Comparison of ENCODE assay signal across 47 mouse cellular contexts in the genomic region with DNA sequence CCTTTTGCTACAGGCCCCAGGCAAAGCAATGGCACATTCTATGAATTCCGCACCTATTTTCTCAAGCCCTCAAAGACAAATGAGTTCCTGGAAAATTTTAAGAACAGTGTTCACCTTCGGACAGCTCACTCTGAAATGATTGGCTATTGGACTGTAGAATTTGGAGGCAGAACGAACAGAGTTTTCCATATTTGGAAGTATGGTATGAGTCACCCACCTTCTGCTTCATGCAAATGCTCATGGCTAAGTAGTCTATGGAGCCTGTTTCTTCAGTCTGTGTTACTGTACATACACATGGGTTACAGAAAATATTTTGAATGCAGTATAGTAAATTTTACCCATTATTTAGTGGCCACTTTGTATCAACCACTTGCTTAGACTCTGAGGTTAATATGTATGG. TPM values are rescaled to one million over a fixed set of nuclear protein-coding genes. Genes with fewer than 3 reads are reported as not detected.
"Had no signal": no experiment of that assay in that cellular context is flagged by ENCODE, and none has a peak within 500 bp of the region (broad histone marks: within the 10 kb centered on the region; RNA-seq: fewer than 3 reads in every experiment).

No protein-coding gene starts in this region.

- H3K4me3 ChIP-seq: limb, embryonic 10.5 days; limb, embryonic 12.5 days; limb, embryonic 13.5 days; limb, embryonic 15.5 days; liver, embryonic 12.5 days; liver, embryonic 13.5 days; liver, embryonic 15.5 days; lung, embryonic 15.5 days; megakaryocyte, embryonic 14.5 days; midbrain, embryonic 10.5 days; midbrain, embryonic 12.5 days; midbrain, embryonic 13.5 days; midbrain, embryonic 15.5 days; myocyte; neural tube, embryonic 12.5 days had no signal

- ATAC-seq: liver, embryonic 12.5 days; liver, postnatal 0 days; lung, postnatal 0 days; midbrain, embryonic 13.5 days; midbrain, embryonic 15.5 days; midbrain, embryonic 16.5 days had no signal

- H3K27ac ChIP-seq: limb, embryonic 10.5 days; limb, embryonic 12.5 days; limb, embryonic 13.5 days; limb, embryonic 15.5 days; liver, embryonic 12.5 days; liver, embryonic 13.5 days; liver, embryonic 14.5 days; liver, embryonic 15.5 days; lung, embryonic 15.5 days; macrophage; midbrain, embryonic 10.5 days; midbrain, embryonic 12.5 days; midbrain, embryonic 13.5 days; midbrain, embryonic 15.5 days; neural tube, embryonic 12.5 days had no signal

- H3K9me3 ChIP-seq: limb, embryonic 15.5 days; liver, embryonic 13.5 days; lung, embryonic 15.5 days; midbrain, embryonic 15.5 days; neural tube, embryonic 12.5 days had no signal

- H3K4me1 ChIP-seq: limb, embryonic 12.5 days; midbrain, embryonic 12.5 days had no signal

- H3K27me3 ChIP-seq: limb, embryonic 12.5 days; limb, embryonic 13.5 days; limb, embryonic 15.5 days; liver, embryonic 12.5 days; liver, embryonic 13.5 days; liver, embryonic 15.5 days; lung, embryonic 15.5 days; megakaryocyte, embryonic 14.5 days; midbrain, embryonic 13.5 days; midbrain, embryonic 15.5 days; neural tube, embryonic 12.5 days had no signal

- DNase-seq: left cerebral cortex, postnatal 4 days; liver; liver, embryonic 13.5 days; liver, postnatal 0 days; lung, adult 18-20 months; lung, adult 2 months; lung, embryonic 14.5 days; lung, postnatal 10 days; lung, postnatal 14 days; lung, postnatal 36 days; lung, postnatal 4 days; midbrain, embryonic 14.5 days had no signal

- H3K9ac ChIP-seq: limb, embryonic 12.5 days; limb, embryonic 13.5 days; limb, embryonic 15.5 days; liver, embryonic 12.5 days; liver, embryonic 13.5 days; liver, embryonic 14.5 days; liver, embryonic 15.5 days; liver, postnatal 0 days; lung, embryonic 14.5 days; lung, embryonic 15.5 days; midbrain, embryonic 12.5 days; midbrain, embryonic 13.5 days; midbrain, embryonic 15.5 days; neural tube, embryonic 12.5 days had no signal

- H3K4me2 ChIP-seq: limb, embryonic 12.5 days; limb, embryonic 13.5 days; limb, embryonic 15.5 days; liver, embryonic 11.5 days; liver, embryonic 12.5 days; liver, embryonic 13.5 days; liver, embryonic 15.5 days; lung, embryonic 14.5 days; lung, embryonic 15.5 days; midbrain, embryonic 11.5 days; midbrain, embryonic 12.5 days; midbrain, embryonic 13.5 days; midbrain, embryonic 15.5 days; neural tube, embryonic 12.5 days had no signal

RNA-seq across cellular contexts. Expression of gene Nipsnap3a, which starts 26.0 kb away (rescaled TPM):
- total RNA-seq: left cerebral cortex, postnatal 10 days; left cerebral cortex, postnatal 14 days; left cerebral cortex, postnatal 25 days; left cerebral cortex, postnatal 36 days; left cerebral cortex, postnatal 4 days; liver, adult 2 months; megakaryocyte progenitor cell, adult 5-6 weeks; megakaryocyte, adult 5-6 weeks; megakaryocyte-erythroid progenitor cell, adult 5-6 weeks; midbrain, postnatal 0 days; monocyte, adult 5-6 weeks had no signal
- polyA plus RNA-seq: limb, embryonic 10.5 days; limb, embryonic 11.5 days; limb, embryonic 12.5 days; limb, embryonic 13.5 days; limb, embryonic 14.5 days; limb, embryonic 15.5 days; liver, adult 2 months; liver, embryonic 11.5 days; liver, embryonic 12.5 days; liver, embryonic 13.5 days; liver, embryonic 14.5 days; liver, embryonic 15.5 days; liver, embryonic 16.5 days; liver, postnatal 0 days; lung, adult 2 months; lung, embryonic 14.5 days; lung, embryonic 15.5 days; lung, embryonic 16.5 days; lung, postnatal 0 days; macrophage; midbrain, embryonic 10.5 days; midbrain, embryonic 11.5 days; midbrain, embryonic 12.5 days; midbrain, embryonic 13.5 days; midbrain, embryonic 14.5 days; midbrain, embryonic 15.5 days; midbrain, embryonic 16.5 days; midbrain, postnatal 0 days; myocyte; neural tube, embryonic 11.5 days; neural tube, embryonic 12.5 days had no signal

RNA-seq across cellular contexts. Expression of gene Olfr270, which starts 50.7 kb away (rescaled TPM):
- total RNA-seq: left cerebral cortex, postnatal 10 days; left cerebral cortex, postnatal 14 days; left cerebral cortex, postnatal 25 days; left cerebral cortex, postnatal 36 days; left cerebral cortex, postnatal 4 days; liver, adult 2 months; megakaryocyte progenitor cell, adult 5-6 weeks; megakaryocyte, adult 5-6 weeks; megakaryocyte-erythroid progenitor cell, adult 5-6 weeks; midbrain, postnatal 0 days; monocyte, adult 5-6 weeks had no signal
- polyA plus RNA-seq: limb, embryonic 10.5 days; limb, embryonic 11.5 days; limb, embryonic 12.5 days; limb, embryonic 13.5 days; limb, embryonic 14.5 days; limb, embryonic 15.5 days; liver, adult 2 months; liver, embryonic 11.5 days; liver, embryonic 12.5 days; liver, embryonic 13.5 days; liver, embryonic 14.5 days; liver, embryonic 15.5 days; liver, embryonic 16.5 days; liver, postnatal 0 days; lung, adult 2 months; lung, embryonic 14.5 days; lung, embryonic 15.5 days; lung, embryonic 16.5 days; lung, postnatal 0 days; macrophage; midbrain, embryonic 10.5 days; midbrain, embryonic 11.5 days; midbrain, embryonic 12.5 days; midbrain, embryonic 13.5 days; midbrain, embryonic 14.5 days; midbrain, embryonic 15.5 days; midbrain, embryonic 16.5 days; midbrain, postnatal 0 days; myocyte; neural tube, embryonic 11.5 days; neural tube, embryonic 12.5 days had no signal
